Mouse (Mus musculus): ENCODE results near the gene Sh2d7. TPM values are rescaled to one million over a fixed set of nuclear protein-coding genes. Genes with fewer than 3 reads are reported as not detected.

Sh2d7 gene
- total RNA-seq (2021): not detected

- no peak for DNase-seq
- intact Hi-C loops (cut with DNase I): no loop called here
These were observed at the start of gene Sh2d7 for GRCm38 (mm10) chr9:54538684-54539083. Gene Sh2d7 (plus strand): TSS chr9:54538984.

GRCm38 (mm10) chr9:54489599-54489998 lies 49.2 kb upstream of the Sh2d7 start:
- intact Hi-C loops (cut with DNase I): no loop called here
- no peak for DNase-seq

DNA sequence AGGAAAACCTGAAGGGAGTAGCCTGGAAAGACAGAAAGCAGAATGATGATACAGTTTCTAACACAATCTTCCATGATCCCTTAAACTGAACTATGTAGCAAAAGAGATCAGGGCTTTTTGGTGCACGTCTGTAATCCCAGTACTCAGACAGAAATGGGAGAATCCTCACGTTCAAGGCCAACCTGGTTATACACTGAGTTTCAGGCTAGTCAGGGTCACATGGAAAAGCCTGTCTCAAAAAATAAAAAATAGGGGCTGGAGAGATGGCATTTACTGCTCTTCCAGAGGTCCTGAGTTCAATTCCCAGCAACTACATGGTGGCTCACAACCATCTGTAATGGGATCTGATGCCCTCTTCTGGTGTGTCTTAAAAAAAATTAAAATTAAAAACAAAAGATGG lies 48.4 kb upstream of the Sh2d7 start:
- intact Hi-C loops (cut with DNase I): no loop called here

GRCm38 (mm10) chr9:54499291-54499690 lies 39.5 kb upstream of the Sh2d7 start:
- intact Hi-C loops (cut with DNase I): no loop called here
- DNase-seq: no peak

More for the DNA sequence above, 48.4 kb upstream of the Sh2d7 start:
- no peak for DNase-seq

DNA sequence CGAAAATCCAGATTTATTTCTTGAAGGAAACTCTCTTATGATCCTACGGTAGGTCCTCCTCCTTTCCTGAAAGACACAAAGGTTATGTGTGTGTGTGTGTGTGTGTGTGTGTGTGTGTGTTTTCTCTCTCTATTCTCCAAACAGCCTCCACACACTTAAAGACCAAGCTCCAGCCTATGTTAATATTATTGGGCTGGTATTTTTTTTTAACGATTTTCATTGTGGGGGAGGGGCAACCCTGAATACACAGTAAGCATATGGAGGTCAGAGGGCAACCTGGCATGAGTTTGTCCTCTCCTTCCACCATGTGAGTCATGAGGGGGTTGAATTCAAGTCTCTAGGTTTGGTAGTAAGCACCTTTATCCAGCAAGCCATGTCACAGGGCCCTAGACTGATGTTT lies 39.0 kb upstream of the Sh2d7 start:
- intact Hi-C loops (cut with DNase I): loop anchor here (5.0 to 10.0 kb wide), 2 partner anchors 88 to 645 kb away; partner anchors contain the start of genes Idh3a and Ube2q2
- DNase-seq: no peak

DNA sequence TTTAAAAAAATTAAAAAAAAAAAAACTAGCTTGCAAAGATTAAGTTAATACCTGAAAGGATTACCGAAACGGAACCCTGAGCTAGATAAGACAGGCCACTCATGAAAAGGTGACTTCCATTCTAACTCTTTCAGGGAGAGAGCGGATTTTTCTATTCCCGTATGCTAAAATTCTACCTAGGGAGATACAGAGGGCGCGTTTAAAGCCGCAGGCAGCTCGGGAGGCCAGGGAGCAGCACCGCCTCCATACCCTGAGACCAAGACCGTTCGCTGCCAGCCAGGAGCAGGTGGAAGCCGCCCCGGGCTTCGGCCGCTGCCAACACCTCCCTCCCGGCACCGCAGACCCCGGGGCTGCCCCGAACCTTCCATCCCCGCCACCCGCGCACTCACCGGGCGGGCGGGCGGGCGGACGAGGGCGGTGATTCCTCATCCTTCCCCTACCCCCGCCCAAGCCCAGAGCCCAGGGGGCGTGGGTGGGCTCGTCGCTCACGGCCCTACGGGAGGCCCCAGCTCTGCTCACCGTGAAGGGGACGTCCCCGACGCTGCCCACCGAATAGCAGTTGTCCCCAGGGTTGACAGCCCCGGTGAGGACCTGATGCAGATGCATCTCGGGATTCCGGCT lies 37.8 kb upstream of the Sh2d7 start:
- DNase-seq: peak in 1 of 2 experiments; percentile 47
- intact Hi-C loops (cut with DNase I): loop anchor here (5.0 to 10.0 kb wide), 2 partner anchors 86 to 644 kb away; partner anchors contain the start of genes Idh3a and Ube2q2

- DNase-seq: peak; percentile 87 to 89
- intact Hi-C loops (cut with DNase I): loop anchor here (2.0 to 10.0 kb wide), 3 partner anchors 57 to 643 kb away; partner anchors contain the start of genes Idh3a and Ube2q2
These were observed 37.2 kb upstream of the Sh2d7 start, which contains the start of gene Dmxl2 for GRCm38 (mm10) chr9:54501453-54502110. Gene Dmxl2 (minus strand): TSS chr9:54501626.

GRCm38 (mm10) chr9:54502111-54502495 lies 36.7 kb upstream of the Sh2d7 start:
- intact Hi-C loops (cut with DNase I): loop anchor here (2.0 to 10.0 kb wide), 3 partner anchors 57 to 643 kb away; partner anchors contain the start of genes Idh3a and Ube2q2
- DNase-seq: no peak

DNA sequence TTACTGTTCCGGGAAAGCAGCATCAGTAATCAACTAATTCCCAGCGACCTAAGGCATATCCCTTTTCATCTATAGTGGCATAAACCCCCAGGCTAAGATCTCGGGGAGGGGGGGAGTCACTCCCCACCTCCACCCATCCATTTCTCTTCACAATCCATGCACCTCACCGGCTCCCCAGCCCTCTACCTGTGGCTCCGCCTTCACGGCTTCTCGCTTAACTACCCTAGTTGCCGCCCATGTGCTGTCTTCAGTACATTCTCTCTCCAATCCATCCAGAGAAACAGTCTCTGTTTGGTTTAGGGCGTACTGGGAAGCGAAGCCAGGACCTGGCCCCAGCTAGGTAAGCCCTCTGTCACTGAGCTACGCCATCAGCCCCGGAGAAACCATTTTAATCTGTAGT lies 35.9 kb upstream of the Sh2d7 start:
- intact Hi-C loops (cut with DNase I): loop anchor here (2.0 to 10.0 kb wide), 3 partner anchors 56 to 642 kb away; partner anchors contain the start of genes Idh3a and Ube2q2
- DNase-seq: no peak

- DNase-seq: no peak
- intact Hi-C loops (cut with DNase I): no loop called here
These were observed 22.8 kb upstream of the Sh2d7 start for GRCm38 (mm10) chr9:54515991-54516390.

GRCm38 (mm10) chr9:54518921-54519320 lies 19.9 kb upstream of the Sh2d7 start:
- no peak for DNase-seq
- intact Hi-C loops (cut with DNase I): no loop called here

GRCm38 (mm10) chr9:54520286-54520685 lies 18.5 kb upstream of the Sh2d7 start:
- intact Hi-C loops (cut with DNase I): no loop called here
- no peak for DNase-seq

DNA sequence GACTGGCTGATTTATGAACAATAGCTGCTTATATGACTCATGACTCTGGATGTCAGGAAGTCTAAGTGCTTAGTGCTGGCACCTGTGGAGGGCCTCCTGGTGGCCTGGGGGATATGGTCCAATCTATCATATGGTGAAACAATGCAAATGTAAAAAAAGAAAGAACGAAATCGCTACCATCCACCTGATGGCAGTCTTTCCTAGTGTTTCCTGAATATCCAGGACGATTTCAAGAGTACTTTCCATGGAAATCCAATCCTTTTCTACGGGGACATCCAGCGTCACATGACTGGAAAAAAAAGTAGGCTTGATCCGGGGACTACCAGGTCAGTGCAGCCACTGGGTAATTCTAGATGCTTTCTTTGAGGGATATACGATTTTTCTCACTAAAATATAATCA lies 11.1 kb upstream of the Sh2d7 start:
- intact Hi-C loops (cut with DNase I): no loop called here

GRCm38 (mm10) chr9:54529950-54530349 lies 8.8 kb upstream of the Sh2d7 start:
- DNase-seq: no peak
- intact Hi-C loops (cut with DNase I): no loop called here

More for the DNA sequence above, 11.1 kb upstream of the Sh2d7 start:
- DNase-seq: no peak

DNA sequence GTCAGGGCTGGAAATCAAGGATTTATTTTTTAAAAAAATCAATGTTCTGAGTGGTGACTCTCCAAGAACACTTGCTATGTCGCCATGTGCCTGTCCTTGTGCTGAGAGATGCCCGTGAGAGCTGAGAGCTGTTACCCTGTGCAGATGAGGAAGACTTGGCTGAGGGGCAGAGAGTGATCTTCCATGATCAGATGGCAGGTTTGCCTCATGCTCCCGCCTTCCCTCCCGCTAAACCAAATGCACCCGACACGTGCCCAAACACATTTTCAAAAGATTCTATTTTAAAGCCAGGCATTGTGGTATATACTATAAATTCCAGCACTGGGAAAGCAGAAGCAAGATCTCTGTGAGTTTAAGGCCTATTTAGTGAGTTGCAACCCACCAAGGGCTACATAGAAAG lies 7.9 kb upstream of the Sh2d7 start:
- intact Hi-C loops (cut with DNase I): no loop called here
- DNase-seq: no peak

GRCm38 (mm10) chr9:54531421-54531820 lies 7.4 kb upstream of the Sh2d7 start:
- intact Hi-C loops (cut with DNase I): no loop called here

GRCm38 (mm10) chr9:54532926-54533325 lies 5.9 kb upstream of the Sh2d7 start:
- no peak for DNase-seq
- intact Hi-C loops (cut with DNase I): no loop called here

More at GRCm38 (mm10) chr9:54531421-54531820, 7.4 kb upstream of the Sh2d7 start:
- DNase-seq: no peak

DNA sequence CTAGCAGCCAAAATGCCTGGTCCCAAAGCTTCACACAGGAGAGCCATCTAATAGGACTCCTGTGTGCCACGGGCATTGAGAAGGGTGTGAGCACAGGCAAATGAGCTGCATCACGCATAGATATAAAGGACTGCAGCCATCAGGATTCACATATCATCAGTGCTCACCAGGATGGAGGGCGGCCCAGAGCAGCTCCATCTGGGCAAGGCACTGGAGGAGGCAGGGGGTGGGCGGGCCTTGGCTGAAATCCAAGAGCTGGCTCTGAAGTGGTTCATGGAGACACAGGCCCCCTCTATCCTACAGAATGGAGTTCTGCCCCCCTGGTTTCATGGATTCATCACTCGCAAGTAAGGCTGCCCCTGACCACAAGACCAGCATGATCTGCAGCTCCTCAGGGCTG lies 4.8 kb upstream of the Sh2d7 start:
- DNase-seq: no peak
- intact Hi-C loops (cut with DNase I): no loop called here

- DNase-seq: no peak
- intact Hi-C loops (cut with DNase I): no loop called here
These were observed 2.5 kb upstream of the Sh2d7 start for GRCm38 (mm10) chr9:54536236-54536635.

DNA sequence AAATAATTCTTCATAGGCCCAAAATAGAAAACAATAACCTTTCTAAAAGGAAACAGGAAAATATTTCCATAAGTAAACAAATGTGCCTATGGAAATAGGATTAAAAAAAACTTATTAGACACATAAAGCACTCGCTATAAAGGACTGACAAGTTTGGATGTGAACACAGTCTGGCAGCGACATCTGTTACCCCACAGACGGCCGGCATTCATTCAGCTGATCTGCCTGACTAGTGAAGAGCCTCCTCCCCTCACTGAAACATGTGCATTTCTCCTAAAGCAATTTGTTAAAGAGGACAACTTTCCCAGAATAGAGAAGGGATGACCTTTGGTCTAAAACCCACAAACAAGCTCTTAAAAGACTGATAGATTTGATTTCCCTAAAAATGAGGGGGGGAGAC lies 1.8 kb upstream of the Sh2d7 start:
- no peak for DNase-seq
- intact Hi-C loops (cut with DNase I): no loop called here

- intact Hi-C loops (cut with DNase I): no loop called here
- no peak for DNase-seq
These were observed 1.3 kb upstream of the Sh2d7 start for GRCm38 (mm10) chr9:54537480-54537879.

- intact Hi-C loops (cut with DNase I): no loop called here
- DNase-seq: no peak
These were observed 540 bp upstream of the Sh2d7 start for GRCm38 (mm10) chr9:54538244-54538643.

All from heart, postnatal 36 days (tissue).